Mouse (Mus musculus): ENCODE data around the gene Oaz1. TPM values are rescaled to one million over a fixed set of nuclear protein-coding genes. Genes with fewer than 3 reads are reported as not detected.

Oaz1 gene
- polyA plus RNA-seq, 1 experiment = 1,349 TPM

DNA sequence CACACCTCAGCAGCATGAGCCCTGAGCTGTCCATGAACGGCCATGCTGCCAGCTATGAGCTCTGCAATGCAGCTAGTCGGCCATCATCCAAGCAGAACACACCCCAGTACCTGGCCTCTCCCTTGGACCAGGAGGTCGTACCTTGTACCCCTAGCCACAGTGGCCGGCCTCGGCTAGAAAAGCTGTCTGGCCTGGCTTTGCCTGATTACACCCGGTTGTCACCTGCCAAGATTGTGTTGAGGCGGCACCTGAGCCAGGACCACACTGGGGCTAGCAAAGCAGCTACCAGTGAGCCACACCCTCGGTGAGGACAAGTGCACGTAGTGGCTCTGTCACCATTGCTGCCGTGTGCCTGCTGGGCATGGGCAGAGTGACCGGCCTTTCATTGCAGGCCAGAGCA lies 40.5 kb upstream of the Oaz1 start:
- H3K4me2 ChIP-seq (ENCODE audit: low read depth) = no peak overlapping the region
- peaks cover 29% of the 10 kb centered on the region for H3K36me3 ChIP-seq (ENCODE audit: control insufficient read depth, insufficient read depth)
- no peaks in the 10 kb centered on the region for H3K27me3 ChIP-seq (ENCODE audit: control insufficient read depth, insufficient read depth, insufficient read length)
- H3K79me2 ChIP-seq (ENCODE audit: control insufficient read depth, insufficient read depth) = no peaks in the 10 kb centered on the region
- no peak overlapping the region for H3K4me3 ChIP-seq
- no peak overlapping the region for H3ac ChIP-seq (ENCODE audit: control insufficient read depth, insufficient read length)
- TF ChIP-seq CEBPB (IDR thresholded peaks at IDR 0.05; ENCODE audit: insufficient read depth, poor library complexity, severe bottlenecking) (no peak), POLR2A (IDR thresholded peaks at IDR 0.05; ENCODE audit: insufficient read length, low read depth) (no peak), E2F4 (IDR thresholded peaks at IDR 0.05; ENCODE audit: insufficient read depth) (no peak), POLR2AphosphoS2 (IDR thresholded peaks at IDR 0.05; ENCODE audit: insufficient read length, low read depth) (no peak), TCF3 (IDR thresholded peaks at IDR 0.05; ENCODE audit: insufficient read length, low read depth) (no peak), MYOD1 (IDR thresholded peaks at IDR 0.05; ENCODE audit: control insufficient read depth in 1 of 3, insufficient read length in 2 of 3, low read depth in 2 of 3) (no peak), MYOG (IDR thresholded peaks at IDR 0.05; ENCODE audit: control insufficient read depth in 1 of 3, insufficient read depth in 1 of 3, insufficient read length in 2 of 3, low read depth in 2 of 3) (no peak), USF1 (IDR thresholded peaks at IDR 0.05; ENCODE audit: low read depth) (no peak)

DNA sequence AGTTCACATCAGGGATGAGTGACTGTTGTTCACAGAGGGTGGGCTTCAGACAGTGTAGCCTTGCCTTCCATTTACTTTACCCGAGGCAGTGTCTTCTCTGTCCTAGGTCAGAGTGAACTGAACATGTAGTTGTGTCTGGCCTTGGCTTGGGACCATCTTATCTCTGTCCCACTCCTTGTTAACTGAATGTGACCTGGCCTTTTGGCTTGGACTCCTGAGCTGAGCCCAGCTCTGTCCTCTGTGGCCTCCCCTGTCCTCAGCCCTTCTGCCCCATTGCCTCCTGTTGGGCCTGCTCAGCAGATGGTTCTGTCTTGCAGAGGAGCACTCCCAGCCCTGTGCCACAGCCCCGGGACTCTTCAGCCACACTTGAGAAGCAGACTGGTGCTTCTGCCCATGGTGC lies 38.9 kb upstream of the Oaz1 start:
- no peaks in the 10 kb centered on the region for H3K27me3 ChIP-seq (ENCODE audit: control insufficient read depth, insufficient read depth, insufficient read length)
- H3K4me3 ChIP-seq = no peak overlapping the region
- H3ac ChIP-seq (ENCODE audit: control insufficient read depth, insufficient read length) = no peak overlapping the region
- H3K36me3 ChIP-seq (ENCODE audit: control insufficient read depth, insufficient read depth) = peaks cover 18% of the 10 kb centered on the region
- H3K79me2 ChIP-seq (ENCODE audit: control insufficient read depth, insufficient read depth) = no peaks in the 10 kb centered on the region
- H3K4me2 ChIP-seq (ENCODE audit: low read depth) = no peak overlapping the region
- TF ChIP-seq MYOG (IDR thresholded peaks at IDR 0.05; ENCODE audit: control insufficient read depth in 1 of 3, insufficient read depth in 1 of 3, insufficient read length in 2 of 3, low read depth in 2 of 3) (no peak), MAX (IDR thresholded peaks at IDR 0.05; ENCODE audit: low read depth) (no peak)

- H3K79me2 ChIP-seq (ENCODE audit: control insufficient read depth, insufficient read depth) = peaks cover 6% of the 10 kb centered on the region
- no peak overlapping the region for H3K4me3 ChIP-seq
- TF ChIP-seq MYOG (IDR thresholded peaks at IDR 0.05; ENCODE audit: control insufficient read depth in 1 of 3, insufficient read depth in 1 of 3, insufficient read length in 2 of 3, low read depth in 2 of 3) (no peak), E2F4 (IDR thresholded peaks at IDR 0.05; ENCODE audit: insufficient read depth) (no peak), MAX (IDR thresholded peaks at IDR 0.05; ENCODE audit: low read depth) (no peak), REST (IDR thresholded peaks at IDR 0.05; ENCODE audit: insufficient read depth, insufficient read length) (no peak)
These were observed 35.6 kb upstream of the Oaz1 start for GRCm38 (mm10) chr10:80790761-80791404.

GRCm38 (mm10) chr10:80791476-80792174 lies 34.8 kb upstream of the Oaz1 start:
- Histone ChIP-seq H3ac (ENCODE audit: control insufficient read depth, insufficient read length) (no peak overlapping the region), H3K27me3 (ENCODE audit: control insufficient read depth, insufficient read depth, insufficient read length) (no peaks in the 10 kb centered on the region), H3K4me2 (ENCODE audit: low read depth) (no peak overlapping the region), H3K79me2 (ENCODE audit: control insufficient read depth, insufficient read depth) (peaks cover 13% of the 10 kb centered on the region), H3K36me3 (ENCODE audit: control insufficient read depth, insufficient read depth) (peaks cover 16% of the 10 kb centered on the region), H3K4me3 (no peak overlapping the region)
- TF ChIP-seq POLR2AphosphoS2 (IDR thresholded peaks at IDR 0.05; ENCODE audit: insufficient read length, low read depth) (peak; percentile 79), TCF12 (IDR thresholded peaks at IDR 0.05; ENCODE audit: insufficient read depth, poor library complexity, severe bottlenecking) (no peak), CEBPB (IDR thresholded peaks at IDR 0.05; ENCODE audit: insufficient read depth, poor library complexity, severe bottlenecking) (no peak), REST (IDR thresholded peaks at IDR 0.05; ENCODE audit: insufficient read depth, insufficient read length) (no peak), POLR2A (IDR thresholded peaks at IDR 0.05; ENCODE audit: insufficient read length, low read depth) (no peak), MYOG (IDR thresholded peaks at IDR 0.05; ENCODE audit: control insufficient read depth in 1 of 3, insufficient read depth in 1 of 3, insufficient read length in 2 of 3, low read depth in 2 of 3) (no peak), E2F4 (IDR thresholded peaks at IDR 0.05; ENCODE audit: insufficient read depth) (no peak), MAX (IDR thresholded peaks at IDR 0.05; ENCODE audit: low read depth) (no peak)

More at GRCm38 (mm10) chr10:80790761-80791404, 35.6 kb upstream of the Oaz1 start:
- H3K27me3 ChIP-seq (ENCODE audit: control insufficient read depth, insufficient read depth, insufficient read length) = no peaks in the 10 kb centered on the region
- H3K36me3 ChIP-seq (ENCODE audit: control insufficient read depth, insufficient read depth) = peaks cover 20% of the 10 kb centered on the region
- H3K4me2 ChIP-seq (ENCODE audit: low read depth) = no peak overlapping the region
- H3ac ChIP-seq (ENCODE audit: control insufficient read depth, insufficient read length) = no peak overlapping the region

DNA sequence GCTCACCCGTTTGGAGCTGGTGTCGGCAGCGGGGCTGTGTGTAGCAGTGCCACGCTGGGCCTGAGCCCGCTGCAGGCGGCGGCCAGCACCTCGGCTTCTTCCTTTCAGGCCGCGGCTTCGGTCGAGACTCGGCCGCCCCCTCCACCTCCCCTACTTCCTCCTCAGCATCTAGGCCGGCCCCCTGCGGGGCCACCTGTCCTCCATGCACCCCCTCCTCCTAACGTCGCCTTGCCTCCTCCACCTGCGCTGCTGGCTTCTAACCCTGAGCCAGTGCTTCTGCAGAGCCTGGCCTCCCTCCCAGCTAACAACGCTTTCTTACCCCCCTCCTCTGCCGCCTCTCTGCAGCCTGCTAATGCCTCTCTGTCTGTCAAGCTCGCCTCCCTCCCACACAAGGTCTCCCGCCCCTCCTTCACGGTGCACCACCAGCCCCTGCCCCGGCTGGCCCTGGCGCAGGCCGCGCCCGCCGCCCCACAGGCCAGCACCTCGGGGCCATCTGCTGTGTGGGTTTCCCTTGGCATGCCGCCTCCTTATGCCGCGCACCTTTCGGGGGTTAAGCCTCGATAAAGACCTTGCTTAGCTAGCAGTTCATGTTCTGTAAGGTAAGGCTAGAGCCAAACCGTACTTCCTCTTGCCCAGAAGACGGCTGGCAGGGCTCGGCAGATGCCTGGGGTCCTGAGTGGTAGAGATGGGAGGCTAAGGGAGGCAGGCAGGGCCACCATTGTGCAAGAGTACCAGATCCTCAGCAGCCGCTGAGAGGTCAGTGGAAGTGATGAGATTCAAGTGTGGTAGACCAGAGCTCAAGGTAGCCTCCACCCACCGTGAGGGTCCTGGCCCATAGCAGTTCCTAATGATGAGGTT lies 34.1 kb upstream of the Oaz1 start:
- Histone ChIP-seq H3K36me3 (ENCODE audit: control insufficient read depth, insufficient read depth) (peaks cover 16% of the 10 kb centered on the region), H3K4me3 (no peak overlapping the region), H3K79me2 (ENCODE audit: control insufficient read depth, insufficient read depth) (peaks cover 21% of the 10 kb centered on the region), H3ac (ENCODE audit: control insufficient read depth, insufficient read length) (no peak overlapping the region), H3K4me2 (ENCODE audit: low read depth) (no peak overlapping the region), H3K27me3 (ENCODE audit: control insufficient read depth, insufficient read depth, insufficient read length) (no peaks in the 10 kb centered on the region)
- no peak for TF ChIP-seq USF1 (IDR thresholded peaks at IDR 0.05; ENCODE audit: low read depth)
- TF ChIP-seq MAX (IDR thresholded peaks at IDR 0.05; ENCODE audit: low read depth) = no peak
- no peak for TF ChIP-seq CEBPB (IDR thresholded peaks at IDR 0.05; ENCODE audit: insufficient read depth, poor library complexity, severe bottlenecking)
- no peak for TF ChIP-seq TCF12 (IDR thresholded peaks at IDR 0.05; ENCODE audit: insufficient read depth, poor library complexity, severe bottlenecking)
- TF ChIP-seq TCF3 (IDR thresholded peaks at IDR 0.05; ENCODE audit: insufficient read length, low read depth) = no peak
- no peak for TF ChIP-seq E2F4 (IDR thresholded peaks at IDR 0.05; ENCODE audit: insufficient read depth)
- TF ChIP-seq MYOG (IDR thresholded peaks at IDR 0.05; ENCODE audit: control insufficient read depth in 1 of 3, insufficient read depth in 1 of 3, insufficient read length in 2 of 3, low read depth in 2 of 3) = peak in 1 of 3 experiments; percentile 45
- peak; percentile 7 for TF ChIP-seq POLR2AphosphoS2 (IDR thresholded peaks at IDR 0.05; ENCODE audit: insufficient read length, low read depth)
- TF ChIP-seq SRF (IDR thresholded peaks at IDR 0.05; ENCODE audit: control insufficient read depth, insufficient read length, low read depth) = no peak
- peak in 1 of 3 experiments; percentile 51 for TF ChIP-seq MYOD1 (IDR thresholded peaks at IDR 0.05; ENCODE audit: control insufficient read depth in 1 of 3, insufficient read length in 2 of 3, low read depth in 2 of 3)
- no peak for TF ChIP-seq REST (IDR thresholded peaks at IDR 0.05; ENCODE audit: insufficient read depth, insufficient read length)
- TF ChIP-seq POLR2A (IDR thresholded peaks at IDR 0.05; ENCODE audit: insufficient read length, low read depth) = peak; percentile 10

Data from myocyte (in vitro differentiated cells).